Mouse (Mus musculus): ENCODE results near the gene Ptpa. TPM values are rescaled to one million over a fixed set of nuclear protein-coding genes. Genes with fewer than 3 reads are reported as not detected.
A peak's percentile ranks its signal among the peaks of the same experiment; 100 is the strongest.

The Ptpa gene
- polyA plus RNA-seq, 1 experiment from 2014 or later: 71.4 TPM

- no peak overlapping the region for H3K9ac ChIP-seq (ENCODE audit: low read depth, low read length)
Measured at GRCm38 (mm10) chr2:30446891-30447826, 31.3 kb downstream of the Ptpa start.

GRCm38 (mm10) chr2:30448371-30448770 lies 32.5 kb downstream of the Ptpa start:
- TF ChIP-seq CTCF (IDR thresholded peaks at IDR 0.05; ENCODE audit: low read depth): no peak
- no peaks in the 10 kb centered on the region for H3K9me3 ChIP-seq (ENCODE audit: control insufficient read depth)
- H3K27me3 ChIP-seq (replicated peaks; ENCODE audit: control insufficient read depth, insufficient read depth, low read length): no peaks in the 10 kb centered on the region
- H3K4me2 ChIP-seq (replicated peaks; ENCODE audit: low read depth): no peak overlapping the region
- no peak for ATAC-seq
- H3K9ac ChIP-seq (ENCODE audit: low read depth, low read length): no peak overlapping the region
- no peak overlapping the region for H3K4me3 ChIP-seq (ENCODE audit: low read depth, low read length)
- peaks cover 55% of the 10 kb centered on the region for H3K36me3 ChIP-seq (ENCODE audit: control insufficient read depth, insufficient read depth)
- no peak overlapping the region for H3K27ac ChIP-seq (ENCODE audit: low read depth, low read length)
- WGBS: 94% methylated on average over 7 of the region's 7 CpGs
- peaks cover 5% of the 10 kb centered on the region; the same call in 1 of the 2 replicates for H3K4me1 ChIP-seq (replicated peaks; ENCODE audit: control insufficient read depth, insufficient read depth, low read length)

More at GRCm38 (mm10) chr2:30446891-30447826, 31.3 kb downstream of the Ptpa start:
- Histone ChIP-seq H3K9me3 (ENCODE audit: control insufficient read depth) (no peaks in the 10 kb centered on the region), H3K4me1 (replicated peaks; ENCODE audit: control insufficient read depth, insufficient read depth, low read length) (peaks cover 16% of the 10 kb centered on the region), H3K36me3 (ENCODE audit: control insufficient read depth, insufficient read depth) (peaks cover 57% of the 10 kb centered on the region), H3K27me3 (replicated peaks; ENCODE audit: control insufficient read depth, insufficient read depth, low read length) (no peaks in the 10 kb centered on the region), H3K4me2 (replicated peaks; ENCODE audit: low read depth) (no peak overlapping the region), H3K27ac (ENCODE audit: low read depth, low read length) (peak overlapping the region; percentile 15; the same call in 1 of the 2 replicates), H3K4me3 (ENCODE audit: low read depth, low read length) (no peak overlapping the region)
- ATAC-seq: no peak
- no peak for TF ChIP-seq CTCF (IDR thresholded peaks at IDR 0.05; ENCODE audit: low read depth)
- 82% methylated on average over 10 of the region's 10 CpGs for WGBS

GRCm38 (mm10) chr2:30450530-30450929 lies 34.7 kb downstream of the Ptpa start:
- Histone ChIP-seq H3K27me3 (replicated peaks; ENCODE audit: control insufficient read depth, insufficient read depth, low read length) (no peaks in the 10 kb centered on the region), H3K4me2 (replicated peaks; ENCODE audit: low read depth) (no peak overlapping the region), H3K4me1 (replicated peaks; ENCODE audit: control insufficient read depth, insufficient read depth, low read length) (peaks cover 3% of the 10 kb centered on the region; the same call in 1 of the 2 replicates), H3K9ac (ENCODE audit: low read depth, low read length) (no peak overlapping the region), H3K9me3 (ENCODE audit: control insufficient read depth) (no peaks in the 10 kb centered on the region), H3K4me3 (ENCODE audit: low read depth, low read length) (no peak overlapping the region), H3K27ac (ENCODE audit: low read depth, low read length) (no peak overlapping the region), H3K36me3 (ENCODE audit: control insufficient read depth, insufficient read depth) (peaks cover 39% of the 10 kb centered on the region)
- peak; percentile 61 for TF ChIP-seq CTCF (IDR thresholded peaks at IDR 0.05; ENCODE audit: low read depth)
- WGBS: 71% methylated on average over 1 of the region's 1 CpGs
- ATAC-seq: no peak

GRCm38 (mm10) chr2:30451525-30451924 lies 35.7 kb downstream of the Ptpa start:
- peaks cover 37% of the 10 kb centered on the region for H3K36me3 ChIP-seq (ENCODE audit: control insufficient read depth, insufficient read depth)
- ATAC-seq: no peak
- no peak overlapping the region for H3K4me2 ChIP-seq (replicated peaks; ENCODE audit: low read depth)
- H3K27me3 ChIP-seq (replicated peaks; ENCODE audit: control insufficient read depth, insufficient read depth, low read length): no peaks in the 10 kb centered on the region
- no peak overlapping the region for H3K4me3 ChIP-seq (ENCODE audit: low read depth, low read length)
- no peaks in the 10 kb centered on the region for H3K4me1 ChIP-seq (replicated peaks; ENCODE audit: control insufficient read depth, insufficient read depth, low read length)
- no peak overlapping the region for H3K27ac ChIP-seq (ENCODE audit: low read depth, low read length)
- WGBS: 73% methylated on average over 3 of the region's 3 CpGs
- no peaks in the 10 kb centered on the region for H3K9me3 ChIP-seq (ENCODE audit: control insufficient read depth)
- no peak overlapping the region for H3K9ac ChIP-seq (ENCODE audit: low read depth, low read length)
- TF ChIP-seq CTCF (IDR thresholded peaks at IDR 0.05; ENCODE audit: low read depth): no peak

- H3K4me2 ChIP-seq (replicated peaks; ENCODE audit: low read depth): no peak overlapping the region
- no peak for ATAC-seq
- no peak overlapping the region; the same call in 1 of the 2 replicates for H3K27ac ChIP-seq (ENCODE audit: low read depth, low read length)
- TF ChIP-seq CTCF (IDR thresholded peaks at IDR 0.05; ENCODE audit: low read depth): no peak
- H3K4me3 ChIP-seq (ENCODE audit: low read depth, low read length): no peak overlapping the region
- 90% methylated on average over 3 of the region's 3 CpGs for WGBS
- no peaks in the 10 kb centered on the region for H3K4me1 ChIP-seq (replicated peaks; ENCODE audit: control insufficient read depth, insufficient read depth, low read length)
- no peaks in the 10 kb centered on the region for H3K9me3 ChIP-seq (ENCODE audit: control insufficient read depth)
- peaks cover 19% of the 10 kb centered on the region for H3K36me3 ChIP-seq (ENCODE audit: control insufficient read depth, insufficient read depth)
- no peak overlapping the region for H3K9ac ChIP-seq (ENCODE audit: low read depth, low read length)
- no peaks in the 10 kb centered on the region for H3K27me3 ChIP-seq (replicated peaks; ENCODE audit: control insufficient read depth, insufficient read depth, low read length)
Measured at GRCm38 (mm10) chr2:30453570-30453969, 37.7 kb downstream of the Ptpa start.

- Histone ChIP-seq H3K27ac (ENCODE audit: low read depth, low read length) (no peak overlapping the region), H3K4me2 (replicated peaks; ENCODE audit: low read depth) (no peak overlapping the region), H3K27me3 (replicated peaks; ENCODE audit: control insufficient read depth, insufficient read depth, low read length) (no peaks in the 10 kb centered on the region), H3K9me3 (ENCODE audit: control insufficient read depth) (no peaks in the 10 kb centered on the region), H3K4me1 (replicated peaks; ENCODE audit: control insufficient read depth, insufficient read depth, low read length) (no peaks in the 10 kb centered on the region), H3K36me3 (ENCODE audit: control insufficient read depth, insufficient read depth) (peaks cover 11% of the 10 kb centered on the region), H3K9ac (ENCODE audit: low read depth, low read length) (no peak overlapping the region), H3K4me3 (ENCODE audit: low read depth, low read length) (no peak overlapping the region)
- TF ChIP-seq CTCF (IDR thresholded peaks at IDR 0.05; ENCODE audit: low read depth): no peak
- no peak for ATAC-seq
- WGBS: 84% methylated on average over 5 of the region's 5 CpGs
Measured at GRCm38 (mm10) chr2:30454587-30454986, 38.7 kb downstream of the Ptpa start.

Data from intestine, postnatal 0 days (tissue).